Mouse (Mus musculus) CD4-positive helper T cell, adult 2 months (primary cell): Measurements from ENCODE around the gene Cox14.

Source experiments
- DNase-seq: peaks from one replicate; pipeline ENCODE4 v3.0.0-alpha.2; 2012; ENCODE audit warnings: low read depth, missing footprints, low spot score

The Cox14 gene

GRCm38 (mm10) chr15:99708176-99708575 is 17.2 kb upstream of the Cox14 start:
- no peak for DNase-seq

GRCm38 (mm10) chr15:99710221-99711190 is 14.9 kb upstream of the Cox14 start:
- no peak for DNase-seq

GRCm38 (mm10) chr15:99711491-99711890 is 13.9 kb upstream of the Cox14 start:
- no peak for DNase-seq

- DNase-seq, result no peak
These were observed 12.5 kb upstream of the Cox14 start for GRCm38 (mm10) chr15:99712666-99713559.

- no peak for DNase-seq
These were observed 11.8 kb upstream of the Cox14 start for GRCm38 (mm10) chr15:99713569-99713968.

GRCm38 (mm10) chr15:99714206-99714605 is 11.2 kb upstream of the Cox14 start:
- DNase-seq, result no peak

- DNase-seq, result peak; percentile 71
These were observed 10.6 kb upstream of the Cox14 start for GRCm38 (mm10) chr15:99714858-99715257.

- no peak for DNase-seq
These were observed 10.0 kb upstream of the Cox14 start for GRCm38 (mm10) chr15:99715361-99715865.

GRCm38 (mm10) chr15:99715982-99716746 is 9.3 kb upstream of the Cox14 start:
- DNase-seq, result no peak

- DNase-seq, result no peak
These were observed 8.6 kb upstream of the Cox14 start for GRCm38 (mm10) chr15:99716814-99717213.

GRCm38 (mm10) chr15:99717386-99718334 is 7.8 kb upstream of the Cox14 start, which contains the start of gene Gpd1:
Gpd1 (plus strand) TSS chr15:99717515.
- no peak for DNase-seq

GRCm38 (mm10) chr15:99718461-99719021 is 6.9 kb upstream of the Cox14 start:
- no peak for DNase-seq

GRCm38 (mm10) chr15:99719865-99720264 is 5.6 kb upstream of the Cox14 start:
- no peak for DNase-seq

GRCm38 (mm10) chr15:99721921-99722743 is 3.3 kb upstream of the Cox14 start:
- DNase-seq, result no peak

GRCm38 (mm10) chr15:99723120-99723514 is 2.3 kb upstream of the Cox14 start:
- DNase-seq, result no peak

- DNase-seq, result no peak
These were observed 1.7 kb upstream of the Cox14 start for GRCm38 (mm10) chr15:99723515-99724291.

GRCm38 (mm10) chr15:99724292-99725021 is 961 bp upstream of the Cox14 start:
- DNase-seq, result peak; percentile 60
